Mouse (Mus musculus) cerebellum, adult 2 months (tissue): ENCODE measurements around the gene Ogfod2.

Source experiments
- CTCF ChIP-seq: fragments of 200-500 bp; IDR thresholded peaks from 2 replicates; pipeline ENCODE4 v1.5.1; 2011; ENCODE audit warnings: low read depth, mild to moderate bottlenecking, control low read depth, low read length, moderate library complexity, borderline replicate concordance; ENCODE audit not compliant: insufficient read depth
- POLR2A ChIP-seq: fragments of 200-500 bp; IDR thresholded peaks from 2 replicates; pipeline ENCODE4 v1.6.1; 2011; ENCODE audit warnings: low read length, control low read depth, borderline replicate concordance; ENCODE audit not compliant: insufficient read depth

DNA sequence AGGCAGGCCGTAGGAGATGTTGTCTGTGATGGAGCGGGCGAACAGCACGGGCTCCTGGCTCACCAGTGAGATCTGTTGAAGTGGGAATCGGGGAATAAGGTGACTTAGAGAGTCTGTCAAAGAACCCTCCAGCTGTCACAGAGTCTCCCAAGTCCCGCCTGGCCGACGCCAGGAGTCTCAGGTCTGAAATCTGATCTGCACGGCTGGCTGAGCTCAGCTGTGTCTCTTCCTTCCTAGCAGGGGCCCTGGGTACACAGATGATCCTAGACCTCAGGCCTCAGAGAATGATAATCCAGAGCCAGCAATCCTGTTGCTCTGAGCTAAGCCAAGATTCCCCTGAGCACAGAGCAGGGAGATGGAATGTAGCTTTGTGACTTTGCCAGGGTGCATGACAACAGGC, 38.4 kb upstream of the Ogfod2 start:
- TF ChIP-seq POLR2A: no peak
- no peak for TF ChIP-seq CTCF
